Mouse (Mus musculus) forebrain, postnatal 0 days (tissue): ENCODE measurements around the gene Tbc1d9b. TPM values are rescaled to one million over a fixed set of nuclear protein-coding genes. Genes with fewer than 3 reads are reported as not detected.

Source experiments
- ATAC-seq: fragments of 200-750 bp; cut with Nextera tagmentation; 2 replicates; pipeline ENCODE4 v1.8.0; 2017; ENCODE audit warnings: mild to moderate bottlenecking, moderate library complexity
- DNase-seq: peaks from one replicate; pipeline ENCODE4 v3.0.0-alpha.2; 2015
- H3K27ac ChIP-seq: fragments of 300-500 bp; sonication (generic); 2 replicates; pipeline ENCODE4 v1.5.1; 2014; ENCODE audit warnings: low read depth, mild to moderate bottlenecking, antibody characterized with exemption, low read length, moderate library complexity, mixed read lengths
- H3K27me3 ChIP-seq: fragments of 300-500 bp; sonication (generic); 2 replicates; pipeline ENCODE4 v1.6.1; 2014; ENCODE audit warnings: mild to moderate bottlenecking, low read length, mixed read lengths; ENCODE audit not compliant: insufficient read depth
- H3K36me3 ChIP-seq: fragments of 300-500 bp; sonication (generic); 2 replicates; pipeline ENCODE4 v1.6.1; 2014; ENCODE audit warnings: mild to moderate bottlenecking, moderate library complexity; ENCODE audit not compliant: insufficient read depth
- H3K4me1 ChIP-seq: fragments of 300-500 bp; sonication (generic); 2 replicates; pipeline ENCODE4 v1.6.1; 2014; ENCODE audit warnings: antibody characterized with exemption; ENCODE audit not compliant: insufficient read depth
- H3K4me2 ChIP-seq: fragments of 300-500 bp; sonication (generic); 2 replicates; pipeline ENCODE4 v1.6.1; 2014; ENCODE audit warnings: low read depth, mild to moderate bottlenecking, moderate library complexity
- H3K4me3 ChIP-seq: fragments of 300-500 bp; sonication (generic); 2 replicates; pipeline ENCODE4 v1.5.1; 2014; ENCODE audit warnings: low read depth, low read length, mixed read lengths
- H3K9ac ChIP-seq: fragments of 300-500 bp; sonication (generic); 2 replicates; pipeline ENCODE4 v1.6.1; 2014; ENCODE audit warnings: mild to moderate bottlenecking
- H3K9me3 ChIP-seq: fragments of 300-500 bp; sonication (generic); 2 replicates; pipeline ENCODE4 v1.6.1; 2016; ENCODE audit warnings: low read length
- CTCF ChIP-seq: sonication (generic); IDR thresholded peaks from 2 replicates; pipeline ENCODE4 v1.5.1; 2016; ENCODE audit warnings: antibody characterized with exemption, control low read depth, low read depth
- WGBS: fragments of 180-500 bp; shearing (Covaris S2); extraction: QIAGEN DNeasy Blood & Tissue Kit; methylation state at CpG from one replicate; pipeline ENCODE4 v1.1.7; 2014; 5-methylcytosine and 5-hydroxymethylcytosine counted together
- polyA plus RNA-seq: library from polyadenylated mRNA; unstranded; fragments of >200 nt; fragmentation: Nextera tagmentation; extraction: Ambion mirVana; gene quantifications from 2 replicates; pipeline ENCODE4 v1.2.1, GENCODE M21; 2015
- total RNA-seq: library from RNA; depleted of rRNA; stranded (reverse); fragments of >200 nt; gene quantifications from 2 replicates; pipeline ENCODE4 v1.2.3, GENCODE M21; 2014

Tbc1d9b gene
- total and polyA plus RNA-seq, 2 experiments from 2014 or later = 30.4 to 59.3 TPM

GRCm38 (mm10) chr11:50201590-50201989 is 70.4 kb downstream of the Tbc1d9b start:
- no peak overlapping the region for H3K9ac ChIP-seq
- H3K27me3 ChIP-seq = no peaks in the 10 kb centered on the region
- ATAC-seq (no peak), DNase-seq (no peak)
- no peaks in the 10 kb centered on the region for H3K4me1 ChIP-seq
- no peak overlapping the region for H3K27ac ChIP-seq
- H3K4me2 ChIP-seq = no peak overlapping the region
- 91% methylated on average over 3 of the region's 3 CpGs for WGBS
- H3K9me3 ChIP-seq = no peaks in the 10 kb centered on the region
- peaks cover 91% of the 10 kb centered on the region for H3K36me3 ChIP-seq
- TF ChIP-seq CTCF = no peak
- no peak overlapping the region for H3K4me3 ChIP-seq

GRCm38 (mm10) chr11:50203302-50203827 is 72.2 kb downstream of the Tbc1d9b start:
- 92% methylated on average over 9 of the region's 9 CpGs for WGBS
- Histone ChIP-seq H3K4me1 (no peaks in the 10 kb centered on the region), H3K9me3 (no peaks in the 10 kb centered on the region), H3K4me2 (no peak overlapping the region), H3K36me3 (peaks cover 88% of the 10 kb centered on the region), H3K27me3 (no peaks in the 10 kb centered on the region), H3K9ac (no peak overlapping the region), H3K27ac (no peak overlapping the region), H3K4me3 (no peak overlapping the region)
- no peak for TF ChIP-seq CTCF
- no peak for DNase-seq
- ATAC-seq = no peak

GRCm38 (mm10) chr11:50205434-50205833 is 74.2 kb downstream of the Tbc1d9b start:
- H3K36me3 ChIP-seq = peaks cover 70% of the 10 kb centered on the region
- H3K27me3 ChIP-seq = no peaks in the 10 kb centered on the region
- peaks cover 7% of the 10 kb centered on the region; the same call in 1 of the 2 replicates for H3K4me1 ChIP-seq
- no peak overlapping the region for H3K27ac ChIP-seq
- H3K9ac ChIP-seq = no peak overlapping the region
- H3K4me2 ChIP-seq = no peak overlapping the region
- WGBS = 85% methylated on average over 3 of the region's 3 CpGs
- no peaks in the 10 kb centered on the region for H3K9me3 ChIP-seq
- no peak overlapping the region for H3K4me3 ChIP-seq
- TF ChIP-seq CTCF = no peak
- ATAC-seq (no peak), DNase-seq (no peak)

- TF ChIP-seq CTCF = no peak
- Histone ChIP-seq H3K9me3 (no peaks in the 10 kb centered on the region), H3K4me2 (no peak overlapping the region), H3K36me3 (peaks cover 64% of the 10 kb centered on the region), H3K4me3 (no peak overlapping the region), H3K9ac (no peak overlapping the region), H3K27ac (no peak overlapping the region), H3K4me1 (peaks cover 11% of the 10 kb centered on the region; the same call in 1 of the 2 replicates), H3K27me3 (no peaks in the 10 kb centered on the region)
- DNase-seq = no peak
- no peak for ATAC-seq
- 97% methylated on average over 2 of the region's 2 CpGs for WGBS
Observed at GRCm38 (mm10) chr11:50206037-50206436, 74.8 kb downstream of the Tbc1d9b start.

GRCm38 (mm10) chr11:50207344-50207743 is 76.1 kb downstream of the Tbc1d9b start:
- no peak for TF ChIP-seq CTCF
- WGBS = 99% methylated on average over 14 of the region's 14 CpGs

GRCm38 (mm10) chr11:50208039-50208438 is 76.8 kb downstream of the Tbc1d9b start:
- Histone ChIP-seq H3K9ac (no peak overlapping the region), H3K4me1 (peaks cover 12% of the 10 kb centered on the region; the same call in 1 of the 2 replicates)
- ATAC-seq = no peak

More at GRCm38 (mm10) chr11:50207344-50207743, 76.1 kb downstream of the Tbc1d9b start:
- no peak overlapping the region for H3K9ac ChIP-seq
- peaks cover 51% of the 10 kb centered on the region for H3K36me3 ChIP-seq
- H3K27me3 ChIP-seq = no peaks in the 10 kb centered on the region
- ATAC-seq (no peak), DNase-seq (no peak)
- H3K4me2 ChIP-seq = no peak overlapping the region
- H3K4me1 ChIP-seq = peaks cover 12% of the 10 kb centered on the region; the same call in 1 of the 2 replicates
- no peak overlapping the region for H3K4me3 ChIP-seq
- H3K9me3 ChIP-seq = no peaks in the 10 kb centered on the region
- H3K27ac ChIP-seq = no peak overlapping the region

GRCm38 (mm10) chr11:50210101-50210504 is 78.9 kb downstream of the Tbc1d9b start:
- H3K4me1 ChIP-seq = peaks cover 12% of the 10 kb centered on the region; the same call in 1 of the 2 replicates
- TF ChIP-seq CTCF = no peak
- DNase-seq (peak; percentile 94), ATAC-seq (peak; percentile 96)
- peak overlapping the region; percentile 99 for H3K4me3 ChIP-seq
- peak overlapping the region; percentile 99 for H3K27ac ChIP-seq
- H3K9ac ChIP-seq = peak overlapping the region; percentile 100
- H3K9me3 ChIP-seq = no peaks in the 10 kb centered on the region
- H3K36me3 ChIP-seq = peaks cover 26% of the 10 kb centered on the region
- no peaks in the 10 kb centered on the region for H3K27me3 ChIP-seq
- under 1% methylated on average over 24 of the region's 24 CpGs for WGBS
- peak overlapping the region; percentile 59 for H3K4me2 ChIP-seq

More at GRCm38 (mm10) chr11:50208039-50208438, 76.8 kb downstream of the Tbc1d9b start:
- WGBS = 98% methylated on average over 5 of the region's 5 CpGs
- Histone ChIP-seq H3K9me3 (no peaks in the 10 kb centered on the region), H3K4me2 (no peak overlapping the region), H3K27me3 (no peaks in the 10 kb centered on the region), H3K4me3 (no peak overlapping the region), H3K36me3 (peaks cover 44% of the 10 kb centered on the region), H3K27ac (no peak overlapping the region)
- no peak for DNase-seq
- no peak for TF ChIP-seq CTCF
